Mouse (Mus musculus) spleen, adult 2 months (tissue): ENCODE results near the gene Adrb1.

Source experiments
- CTCF ChIP-seq: fragments of 200-500 bp; IDR thresholded peaks from 2 replicates; pipeline ENCODE4 v1.5.1; 2011; ENCODE audit warnings: mild to moderate bottlenecking, inconsistent platforms; ENCODE audit not compliant: insufficient read depth, insufficient read length, insufficient replicate concordance; ENCODE audit errors: extremely low read depth
- POLR2A ChIP-seq: fragments of 200-500 bp; IDR thresholded peaks from 2 replicates; pipeline ENCODE4 v1.6.1; 2011; ENCODE audit warnings: low read depth, low read length, inconsistent platforms

DNA sequence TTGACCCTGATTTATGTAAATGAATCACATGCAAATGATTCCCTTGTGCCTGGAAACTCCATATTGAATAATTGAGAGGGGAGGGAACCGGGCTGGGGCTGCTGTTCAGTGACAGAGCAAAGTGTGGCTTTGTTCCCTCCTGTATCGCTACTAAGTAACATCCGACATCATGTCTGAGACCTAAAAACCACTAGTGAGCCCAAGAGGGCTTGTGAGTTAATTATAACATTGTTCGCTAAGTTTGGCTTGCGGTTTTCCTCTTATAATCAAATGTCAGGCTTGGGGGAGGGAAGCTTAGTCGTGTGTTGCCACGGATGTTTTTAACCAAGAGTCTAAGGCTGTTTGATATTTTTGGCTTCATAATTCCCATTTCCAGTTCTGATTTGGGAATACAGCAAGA, 50.2 kb downstream of the Adrb1 start:
- no peak for TF ChIP-seq CTCF
- no peak for TF ChIP-seq POLR2A
